Comparison of ENCODE assay signal across 8 mouse cellular contexts in genomic region chr4:136833619-136834351, GRCm38 (mm10). TPM values are rescaled to one million over a fixed set of nuclear protein-coding genes. Genes with fewer than 3 reads are reported as not detected.
DNase-seq lines count a peak whose midpoint lies in the region; ATAC-seq and TF ChIP-seq lines count a peak whose summit lies in the region.

No protein-coding gene starts in this region.

- peaks cover 27% of the 10 kb centered on the region for H3K4me1 ChIP-seq in heart, embryonic 11.5 days (ENCODE audit: control insufficient read depth, insufficient read depth, low read length)
- H3K4me1 ChIP-seq in embryonic fibroblast, embryonic 13.5 days (ENCODE audit: control insufficient read depth, insufficient read depth, low read length), result peaks cover 4% of the 10 kb centered on the region
- H3K4me1 ChIP-seq in limb, embryonic 12.5 days (replicated peaks), result peaks cover 73% of the 10 kb centered on the region
- peaks cover 67% of the 10 kb centered on the region for H3K4me1 ChIP-seq in thymus, adult 2 months (replicated peaks; ENCODE audit: control insufficient read depth, insufficient read depth, low read length)

- no peaks in the 10 kb centered on the region for H3K9me3 ChIP-seq in heart, embryonic 11.5 days (replicated peaks; ENCODE audit: control insufficient read depth, low read length)
- no peaks in the 10 kb centered on the region for H3K9me3 ChIP-seq in limb, embryonic 12.5 days

- H3K27me3 ChIP-seq in heart, embryonic 11.5 days (ENCODE audit: control insufficient read depth, insufficient read depth, low read length), result peaks cover 88% of the 10 kb centered on the region
- peaks cover 33% of the 10 kb centered on the region for H3K27me3 ChIP-seq in limb, embryonic 12.5 days
- H3K27me3 ChIP-seq in thymus, adult 2 months (ENCODE audit: control insufficient read depth, insufficient read depth, low read length), result no peaks in the 10 kb centered on the region

- TF ChIP-seq POLR2A in embryonic fibroblast, embryonic 13.5 days (IDR thresholded peaks at IDR 0.05; ENCODE audit: low read depth, low read length), result no peak
- TF ChIP-seq POLR2A in thymus, adult 2 months (IDR thresholded peaks at IDR 0.05; ENCODE audit: control insufficient read depth, extremely low read depth, insufficient read depth, low read length, poor library complexity), result no peak

- ATAC-seq in heart, embryonic 11.5 days (replicated peaks; ENCODE audit: insufficient number of reproducible peaks, low FRiP score, low TSS enrichment), result no peak
- no peak for ATAC-seq in limb, embryonic 12.5 days (ENCODE audit: insufficient number of reproducible peaks, insufficient read depth, low FRiP score, low TSS enrichment, low read depth)

- WGBS in heart, embryonic 11.5 days (ENCODE audit: insufficient replicate concordance), result 73% methylated on average over 21 of the region's 21 CpGs
- WGBS in limb, embryonic 12.5 days, result 44% methylated on average over 21 of the region's 21 CpGs
- WGBS in thymus, adult 2 months, result 65% methylated on average over 21 of the region's 21 CpGs

- no peak overlapping the region for H3K4me3 ChIP-seq in heart, embryonic 11.5 days (ENCODE audit: low read depth, low read length)
- H3K4me3 ChIP-seq in embryonic fibroblast, embryonic 13.5 days (ENCODE audit: insufficient read depth, low read length), result peak overlapping the region; percentile 61
- H3K4me3 ChIP-seq in limb, embryonic 12.5 days (replicated peaks), result peak overlapping the region; percentile 94
- no peak overlapping the region for H3K4me3 ChIP-seq in thymus, adult 2 months (ENCODE audit: control insufficient read depth, insufficient read depth, low read length)

- intact Hi-C loops in heart, postnatal 10 days (cut with DNase I), result no loop called here

- DNase-seq in heart, postnatal 10 days, result no peak
- peak; percentile 83 for DNase-seq in 3T3-L1 (ENCODE audit: low read depth, low spot score)
- no peak for DNase-seq in thymus, postnatal 25 days
- no peak for DNase-seq in thymus, adult 2 months
- DNase-seq in spleen, postnatal 14 days (ENCODE audit: low spot score in 2 of 2), result no peak

- no peak for TF ChIP-seq CTCF in embryonic fibroblast, embryonic 13.5 days (IDR thresholded peaks at IDR 0.05; ENCODE audit: borderline replicate concordance, insufficient read depth, low read length)
- TF ChIP-seq CTCF in thymus, adult 2 months (IDR thresholded peaks at IDR 0.05; ENCODE audit: borderline replicate concordance, control insufficient read depth, extremely low read depth, insufficient read depth, low read length, poor library complexity), result no peak

- no peak overlapping the region for H3K27ac ChIP-seq in heart, embryonic 11.5 days (ENCODE audit: low read depth, low read length)
- peak overlapping the region; percentile 46 for H3K27ac ChIP-seq in embryonic fibroblast, embryonic 13.5 days (ENCODE audit: insufficient read depth, low read length)
- H3K27ac ChIP-seq in limb, embryonic 12.5 days, result no peak overlapping the region
- no peak overlapping the region for H3K27ac ChIP-seq in thymus, adult 2 months (ENCODE audit: control insufficient read depth, insufficient read depth, low read length)

- no peak overlapping the region for H3K9ac ChIP-seq in heart, embryonic 11.5 days (ENCODE audit: low read depth, low read length)
- H3K9ac ChIP-seq in limb, embryonic 12.5 days (replicated peaks), result 0 out of 2 replicates have a peak overlapping the region, but pooled peaks have one; percentile 92

- no peaks in the 10 kb centered on the region for H3K36me3 ChIP-seq in heart, embryonic 11.5 days (ENCODE audit: control insufficient read depth, insufficient read depth, low read length)
- H3K36me3 ChIP-seq in limb, embryonic 12.5 days, result no peaks in the 10 kb centered on the region
- no peaks in the 10 kb centered on the region for H3K36me3 ChIP-seq in thymus, adult 2 months (ENCODE audit: control insufficient read depth, insufficient read depth, low read length)

- H3K4me2 ChIP-seq in heart, embryonic 11.5 days, result peak overlapping the region; percentile 99
- H3K4me2 ChIP-seq in limb, embryonic 12.5 days, result peak overlapping the region; percentile 100

RNA-seq across cellular contexts. Expression of gene Ephb2, which starts 2.0 kb away (rescaled TPM):
- 2.5 and 2.7 TPM in 2 replicates for polyA plus RNA-seq in heart, embryonic 11.5 days (2014; fragmentation: Nextera tagmentation; extraction: Ambion mirVana)
- total RNA-seq in heart, postnatal 10 days (2021), result 1 to 10 TPM; 1.3 to 1.4 TPM
- polyA plus RNA-seq in embryonic fibroblast, embryonic 13.5 days (2011; ENCODE audit: insufficient read length, low read depth, missing spikeins), result 36.4 and 44.6 TPM in 2 replicates
- polyA plus RNA-seq in limb, embryonic 12.5 days (2016; fragmentation: Nextera tagmentation; extraction: Ambion mirVana), result 13.7 and 16.9 TPM in 2 replicates
- polyA plus RNA-seq in thymus, adult 2 months (2012; rRNA removed), result 15.4 and 24.1 TPM in 2 replicates

RNA-seq across cellular contexts. Expression of gene C1qb, which starts 52.2 kb away (rescaled TPM):
- 14.8 and 17.0 TPM in 2 replicates for polyA plus RNA-seq in heart, embryonic 11.5 days (2014; fragmentation: Nextera tagmentation; extraction: Ambion mirVana)
- total RNA-seq in heart, postnatal 10 days (2021), result 10 to 100 TPM; 26.0 to 28.3 TPM
- polyA plus RNA-seq in embryonic fibroblast, embryonic 13.5 days (2011; ENCODE audit: insufficient read length, low read depth, missing spikeins), result 1.5 and 10.7 TPM in 2 replicates
- 17.7 and 20.9 TPM in 2 replicates for polyA plus RNA-seq in limb, embryonic 12.5 days (2016; fragmentation: Nextera tagmentation; extraction: Ambion mirVana)
- polyA plus RNA-seq in thymus, adult 2 months (2012; rRNA removed), result 266 and 395 TPM in 2 replicates

RNA-seq across cellular contexts. Expression of gene C1qc, which starts 59.1 kb away (rescaled TPM):
- polyA plus RNA-seq in heart, embryonic 11.5 days (2014; fragmentation: Nextera tagmentation; extraction: Ambion mirVana), result 7.1 and 7.4 TPM in 2 replicates
- total RNA-seq in heart, postnatal 10 days (2021), result 10 to 100 TPM; 17.8 to 24.8 TPM
- polyA plus RNA-seq in embryonic fibroblast, embryonic 13.5 days (2011; ENCODE audit: insufficient read length, low read depth, missing spikeins), result 1.4 and 10.8 TPM in 2 replicates
- 11.9 and 12.8 TPM in 2 replicates for polyA plus RNA-seq in limb, embryonic 12.5 days (2016; fragmentation: Nextera tagmentation; extraction: Ambion mirVana)
- 334 and 468 TPM in 2 replicates for polyA plus RNA-seq in thymus, adult 2 months (2012; rRNA removed)

Comparison
In these comparisons a context has a peak if more than half of its experiments do, and no peak if none do; other contexts are left out.
1. H3K4me3 ChIP-seq: peak in embryonic fibroblast, embryonic 13.5 days (single experiment) and limb, embryonic 12.5 days (single experiment); none in heart, embryonic 11.5 days (single experiment) and thymus, adult 2 months (single experiment).
2. RNA of gene C1qb, which starts 52.2 kb away (polyA plus RNA-seq): 266 to 395 TPM in thymus, adult 2 months; 17.7 to 20.9 TPM in limb, embryonic 12.5 days, 14.8 to 17.0 TPM in heart, embryonic 11.5 days and 1.5 to 10.7 TPM in embryonic fibroblast, embryonic 13.5 days; every median in the first group is over 10 times any median in the second.
3. RNA of gene C1qc, which starts 59.1 kb away (polyA plus RNA-seq): 334 to 468 TPM in thymus, adult 2 months; 11.9 to 12.8 TPM in limb, embryonic 12.5 days, 1.4 to 10.8 TPM in embryonic fibroblast, embryonic 13.5 days and 7.1 to 7.4 TPM in heart, embryonic 11.5 days; every median in the first group is over 10 times any median in the second.